Mouse (Mus musculus) spleen, adult 2 months (tissue): ENCODE measurements around the gene 9930111J21Rik2.
"Not testable (repeated sequence)": the region's sequence is repeated elsewhere in the genome, so short reads cannot be mapped to it uniquely, and the experiment has no call there.

Experiments used
- CTCF ChIP-seq: fragments of 200-500 bp; IDR thresholded peaks from 2 replicates; pipeline ENCODE4 v1.5.1; 2011; ENCODE audit warnings: mild to moderate bottlenecking, inconsistent platforms; ENCODE audit not compliant: insufficient read depth, insufficient read length, insufficient replicate concordance; ENCODE audit errors: extremely low read depth
- POLR2A ChIP-seq: fragments of 200-500 bp; IDR thresholded peaks from 2 replicates; pipeline ENCODE4 v1.6.1; 2011; ENCODE audit warnings: low read depth, low read length, inconsistent platforms

DNA sequence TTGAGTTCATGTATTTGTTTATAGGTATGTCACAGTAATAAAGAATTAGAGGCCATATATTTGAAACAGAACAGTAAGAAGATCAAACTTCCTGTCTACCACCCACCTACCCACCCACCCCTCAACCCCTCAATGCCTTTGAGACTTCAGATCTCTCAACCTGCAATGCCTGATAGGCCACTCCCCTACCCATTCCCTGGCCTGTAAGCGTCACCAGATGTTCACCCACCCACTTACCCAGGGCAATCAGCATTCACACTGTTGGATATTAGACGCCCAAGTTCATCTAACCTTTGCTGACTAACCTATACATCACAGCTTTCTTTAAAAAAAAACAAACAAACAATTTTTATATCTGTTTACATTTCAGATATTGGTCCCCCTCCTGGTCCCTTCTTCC, 61.1 kb downstream of the 9930111J21Rik2 start:
- not testable (repeated sequence) for TF ChIP-seq CTCF, POLR2A
